Mouse (Mus musculus) inflammation-experienced regulatory T-cells, adult 16 weeks (primary cell): Measurements from ENCODE around the gene Hbb-bs. TPM values are rescaled to one million over a fixed set of nuclear protein-coding genes. Genes with fewer than 3 reads are reported as not detected.

Source experiments
- polyA plus RNA-seq: library from polyadenylated mRNA; unstranded; fragments of 100-300 nt; shearing (Covaris generic); gene quantifications from one replicate; pipeline ENCODE4 v1.2.1, GENCODE M21; 2017

Hbb-bs gene
- polyA plus RNA-seq, result 599 TPM

GRCm38 (mm10) chr7:103827808-103828207 is at the start of gene Hbb-bs:
Hbb-bs (minus strand) TSS chr7:103828096.

DNA sequence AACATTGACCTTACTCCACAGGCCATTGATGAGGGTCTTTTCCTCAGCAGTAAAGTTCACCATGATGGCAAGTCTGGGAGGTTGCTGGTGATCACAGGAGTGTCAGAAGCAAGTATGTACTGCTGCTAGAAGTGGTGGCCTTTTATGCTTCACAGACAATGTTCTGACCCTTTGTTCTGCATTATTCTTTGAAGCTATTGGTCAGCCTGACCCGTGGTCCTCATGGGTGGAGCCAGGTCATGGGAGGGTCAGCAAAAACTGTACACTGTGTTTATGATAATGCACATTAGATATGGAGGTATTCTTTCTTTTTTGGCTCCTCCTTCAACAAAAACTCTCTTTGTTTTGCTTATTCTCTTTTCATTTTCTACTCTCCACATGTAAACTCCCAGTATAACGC is 25.2 kb upstream of the Hbb-bs start, which contains the start of gene Hbb-y:
Gene Hbb-y (minus strand): TSS at position 127 of the 400 bp plus-strand sequence.

GRCm38 (mm10) chr7:103843034-103843433 is 15.1 kb upstream of the Hbb-bs start, which contains the start of gene Hbb-bh1:
Hbb-bh1 (minus strand) TSS chr7:103843164.

DNA sequence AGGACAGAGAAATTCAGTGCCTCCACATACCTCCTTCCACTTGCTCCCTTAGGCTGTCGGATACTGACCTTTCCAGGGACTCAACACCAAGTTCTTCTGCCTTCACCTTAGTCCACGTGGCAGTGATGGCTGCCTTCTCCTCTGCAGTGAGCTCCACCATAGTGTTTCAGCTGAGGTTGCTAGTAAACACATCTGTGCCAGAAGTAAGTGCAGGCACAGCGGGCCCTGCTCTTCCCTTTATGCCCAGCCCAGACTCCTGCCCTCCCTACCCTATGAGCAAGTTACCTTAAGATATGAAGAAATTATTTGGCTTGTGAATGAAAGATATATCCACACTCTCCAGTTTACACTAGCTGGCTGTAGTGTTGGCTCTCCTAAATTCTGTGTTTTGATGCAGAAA is 12.4 kb upstream of the Hbb-bs start, which contains the start of gene Hbb-bh2:
Gene Hbb-bh2 (minus strand): TSS at position 253 of the 400 bp plus-strand sequence.

DNA sequence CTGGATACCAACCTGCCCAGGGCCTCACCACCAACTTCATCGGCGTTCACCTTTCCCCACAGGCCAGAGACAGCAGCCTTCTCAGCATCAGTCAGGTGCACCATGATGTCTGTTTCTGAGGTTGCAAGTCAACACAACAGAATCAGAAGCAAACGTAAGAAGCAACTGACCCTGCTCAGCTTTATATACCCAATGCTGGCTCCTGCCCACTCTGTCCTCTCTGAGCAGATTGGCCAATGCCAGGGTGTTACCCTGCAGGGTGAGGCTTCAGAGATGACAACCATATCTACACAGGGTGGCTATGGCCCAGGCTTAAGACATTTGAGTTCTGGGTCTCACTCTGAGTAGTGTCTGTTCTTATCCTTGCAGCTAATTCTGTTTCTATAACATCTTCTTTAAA is 14.1 kb downstream of the Hbb-bs start, which contains the start of gene Hbb-bt:
Gene Hbb-bt (minus strand): TSS at position 231 of the 400 bp plus-strand sequence.

GRCm38 (mm10) chr7:103791721-103792120 is 36.2 kb downstream of the Hbb-bs start, which contains the start of gene Olfr67:
Olfr67 (minus strand) TSS chr7:103791821.

GRCm38 (mm10) chr7:103779598-103779997 is 48.3 kb downstream of the Hbb-bs start, which contains the start of gene Olfr68:
Olfr68 (minus strand) TSS chr7:103779698.

Other genes starting within 250 kb of the Hbb-bs start
- not detected for gene Olfr618, start 238.0 kb downstream of the Hbb-bs start, polyA plus RNA-seq
- gene Olfr619, start 227.5 kb downstream of the Hbb-bs start, polyA plus RNA-seq, result not detected
- gene Olfr620, start 215.6 kb downstream of the Hbb-bs start, polyA plus RNA-seq, result not detected
- not detected for gene Olfr622, start 185.4 kb downstream of the Hbb-bs start, polyA plus RNA-seq
- not detected for gene Olfr623, start 164.4 kb downstream of the Hbb-bs start, polyA plus RNA-seq
- gene Olfr624, start 156.9 kb downstream of the Hbb-bs start, polyA plus RNA-seq, result not detected
- gene Olfr625-ps1, start 145.4 kb downstream of the Hbb-bs start, polyA plus RNA-seq, result not detected
- gene Olfr243, start 113.4 kb downstream of the Hbb-bs start, polyA plus RNA-seq, result not detected
- gene Olfr628, start 97.7 kb downstream of the Hbb-bs start, polyA plus RNA-seq, result not detected
- not detected for gene Olfr629, start 83.2 kb downstream of the Hbb-bs start, polyA plus RNA-seq
- gene Olfr630, start 70.8 kb downstream of the Hbb-bs start, polyA plus RNA-seq, result not detected
- gene Olfr69, start 56.5 kb downstream of the Hbb-bs start, polyA plus RNA-seq, result not detected
- gene Olfr68, start 48.4 kb downstream of the Hbb-bs start, polyA plus RNA-seq, result not detected
- gene Olfr67, start 36.3 kb downstream of the Hbb-bs start, polyA plus RNA-seq, result not detected
- 122 TPM for gene Hbb-bt, start 14.1 kb downstream of the Hbb-bs start, polyA plus RNA-seq
- gene Hbb-bh2, start 12.4 kb upstream of the Hbb-bs start, polyA plus RNA-seq, result not detected
- gene Hbb-bh1, start 15.1 kb upstream of the Hbb-bs start, polyA plus RNA-seq, result not detected
- not detected for gene Hbb-y, start 25.1 kb upstream of the Hbb-bs start, polyA plus RNA-seq
- gene Olfr66, start 58.2 kb upstream of the Hbb-bs start, polyA plus RNA-seq, result not detected
- not detected for gene Olfr64, start 66.4 kb upstream of the Hbb-bs start, polyA plus RNA-seq
- not detected for gene Olfr65, start 75.4 kb upstream of the Hbb-bs start, polyA plus RNA-seq
- not detected for gene Olfr631, start 100.7 kb upstream of the Hbb-bs start, polyA plus RNA-seq
- not detected for gene Olfr632, start 106.3 kb upstream of the Hbb-bs start, polyA plus RNA-seq
- gene Olfr633, start 116.3 kb upstream of the Hbb-bs start, polyA plus RNA-seq, result not detected
- 0.04 TPM for gene Olfr635, start 143.1 kb upstream of the Hbb-bs start, polyA plus RNA-seq
- gene Olfr638, start 170.7 kb upstream of the Hbb-bs start, polyA plus RNA-seq, result not detected
- not detected for gene Olfr639, start 189.2 kb upstream of the Hbb-bs start, polyA plus RNA-seq
- gene Olfr640, start 197.5 kb upstream of the Hbb-bs start, polyA plus RNA-seq, result not detected
- gene Olfr641, start 207.3 kb upstream of the Hbb-bs start, polyA plus RNA-seq, result not detected
- gene Olfr642, start 224.6 kb upstream of the Hbb-bs start, polyA plus RNA-seq, result not detected
- gene 4930516K23Rik, start 233.3 kb upstream of the Hbb-bs start, polyA plus RNA-seq, result 0.12 TPM
- gene Olfr644, start 243.8 kb upstream of the Hbb-bs start, polyA plus RNA-seq, result not detected